Mouse (Mus musculus): ENCODE results near the gene Wwtr1. TPM values are rescaled to one million over a fixed set of nuclear protein-coding genes. Genes with fewer than 3 reads are reported as not detected.

Wwtr1 gene
- polyA plus RNA-seq, 1 experiment from 2014 or later, result 17.4 TPM

DNA sequence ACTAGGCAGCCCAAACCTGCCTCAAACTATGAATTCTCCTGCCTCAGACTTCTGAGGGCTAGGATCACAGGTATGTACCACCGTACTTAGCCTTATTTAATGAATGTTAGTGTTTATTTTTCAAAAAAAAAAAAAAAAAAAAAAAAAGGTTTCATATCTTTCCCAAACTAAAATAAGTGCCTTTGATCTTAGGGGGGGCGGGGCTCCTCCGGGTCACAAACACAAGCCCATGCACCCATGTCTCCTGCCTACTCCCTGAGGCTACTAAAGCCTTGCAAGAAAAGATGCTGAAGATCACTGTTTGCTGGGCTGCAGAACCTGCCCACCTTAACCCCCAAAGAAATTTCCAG is 20.8 kb downstream of the Wwtr1 start:
- no peak overlapping the region for H3K4me2 ChIP-seq
- H3K9me3 ChIP-seq (replicated peaks), result no peaks in the 10 kb centered on the region
- no peaks in the 10 kb centered on the region; the same call in 1 of the 2 replicates for H3K4me1 ChIP-seq
- H3K9ac ChIP-seq, result no peak overlapping the region
- 82% methylated on average over 3 of the region's 3 CpGs for WGBS
- H3K27ac ChIP-seq, result no peak overlapping the region
- ATAC-seq (replicated peaks; ENCODE audit: low FRiP score), result no peak
- H3K36me3 ChIP-seq, result peaks cover 7% of the 10 kb centered on the region; the same call in 1 of the 2 replicates
- no peaks in the 10 kb centered on the region for H3K27me3 ChIP-seq
- H3K4me3 ChIP-seq (replicated peaks), result no peak overlapping the region

DNA sequence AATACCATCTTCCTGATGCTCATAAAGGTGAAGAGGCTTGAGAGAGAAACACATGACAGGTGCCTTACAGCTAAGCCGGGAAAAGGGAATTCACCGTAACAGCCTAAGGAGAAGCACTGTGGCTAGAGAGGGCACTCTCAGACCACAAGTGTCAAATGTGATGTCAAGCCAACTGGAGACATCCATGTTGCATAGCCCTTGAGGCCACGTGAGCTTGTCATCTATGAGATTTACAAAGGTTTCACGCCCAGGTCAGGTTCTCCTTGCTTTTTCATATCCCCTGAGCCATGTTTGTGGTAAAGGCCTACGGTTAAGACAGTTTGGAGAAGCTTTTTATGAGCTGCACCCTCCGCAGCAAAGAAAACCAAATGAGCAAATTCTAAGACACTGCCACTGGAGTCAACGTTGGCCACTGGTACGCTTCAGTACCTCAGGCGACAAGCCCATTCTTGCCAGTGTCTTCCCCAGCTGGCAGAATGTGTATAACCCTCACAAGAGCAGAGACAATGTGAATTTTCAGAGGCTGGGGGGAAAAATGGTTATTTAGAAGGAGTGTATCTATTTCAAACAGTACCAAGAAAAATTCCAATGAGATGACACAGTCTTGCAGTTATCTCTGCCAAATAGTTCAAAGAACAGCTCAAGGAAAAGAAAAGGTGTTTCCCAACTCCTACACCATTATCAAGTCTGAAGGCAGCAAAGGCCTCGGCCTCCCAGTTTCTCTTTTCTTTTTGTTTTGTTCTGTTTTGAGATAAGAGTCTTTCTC is 21.4 kb downstream of the Wwtr1 start:
- H3K27ac ChIP-seq, result no peak overlapping the region
- H3K27me3 ChIP-seq, result no peaks in the 10 kb centered on the region
- no peak overlapping the region for H3K9ac ChIP-seq
- H3K4me3 ChIP-seq (replicated peaks), result no peak overlapping the region
- H3K9me3 ChIP-seq (replicated peaks), result no peaks in the 10 kb centered on the region
- no peaks in the 10 kb centered on the region; the same call in 1 of the 2 replicates for H3K4me1 ChIP-seq
- H3K4me2 ChIP-seq, result no peak overlapping the region
- peaks cover 4% of the 10 kb centered on the region; the same call in 1 of the 2 replicates for H3K36me3 ChIP-seq
- WGBS, result 80% methylated on average over 10 of the region's 10 CpGs
- no peak for ATAC-seq (replicated peaks; ENCODE audit: low FRiP score)

DNA sequence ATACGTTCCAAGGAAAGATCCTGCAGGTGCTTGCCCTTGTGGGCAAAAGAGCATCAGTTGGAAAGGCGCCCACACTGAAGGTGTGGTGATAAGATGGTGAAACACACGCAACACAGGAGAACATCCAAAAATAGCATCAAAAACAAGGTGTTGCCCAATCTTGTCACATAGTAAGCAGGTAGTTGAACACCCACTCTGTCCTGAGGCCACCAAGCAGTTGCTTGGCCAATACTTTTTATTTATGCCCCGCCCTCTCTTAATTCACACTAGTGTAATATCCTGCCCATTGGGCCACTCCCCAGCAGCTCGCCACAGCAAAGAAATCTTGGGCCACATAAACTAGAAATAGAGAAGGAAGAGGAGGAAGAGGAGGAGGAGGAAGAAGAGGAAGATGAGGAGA is 22.6 kb downstream of the Wwtr1 start:
- no peak overlapping the region for H3K27ac ChIP-seq
- H3K4me2 ChIP-seq, result no peak overlapping the region
- H3K27me3 ChIP-seq, result no peaks in the 10 kb centered on the region
- H3K4me3 ChIP-seq (replicated peaks), result no peak overlapping the region
- H3K36me3 ChIP-seq, result no peaks in the 10 kb centered on the region
- no peaks in the 10 kb centered on the region for H3K9me3 ChIP-seq (replicated peaks)
- ATAC-seq (replicated peaks; ENCODE audit: low FRiP score), result no peak
- no peak overlapping the region for H3K9ac ChIP-seq
- no peaks in the 10 kb centered on the region; the same call in 1 of the 2 replicates for H3K4me1 ChIP-seq
- 92% methylated on average over 5 of the region's 5 CpGs for WGBS

DNA sequence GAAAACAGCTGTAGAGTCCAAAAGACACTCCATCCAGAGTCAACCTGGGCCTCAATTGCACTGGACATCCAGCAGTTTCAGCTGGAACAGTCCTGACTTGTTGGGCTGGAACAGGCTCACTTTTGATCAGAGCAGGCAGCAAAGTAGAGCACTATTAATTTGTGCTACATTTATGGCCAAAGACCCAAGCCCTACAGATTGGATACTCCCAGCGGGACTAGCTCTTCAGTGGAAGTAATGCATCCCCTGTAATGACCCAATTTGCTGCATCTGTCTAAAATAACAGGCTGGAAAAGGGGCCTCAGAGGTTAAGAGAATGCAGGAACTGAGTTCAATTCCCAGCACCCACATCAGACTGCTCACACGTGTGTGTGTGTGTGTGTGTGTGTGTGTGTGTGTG is 24.5 kb downstream of the Wwtr1 start:
- no peak overlapping the region for H3K27ac ChIP-seq
- no peaks in the 10 kb centered on the region for H3K9me3 ChIP-seq (replicated peaks)
- H3K27me3 ChIP-seq, result no peaks in the 10 kb centered on the region
- H3K9ac ChIP-seq, result no peak overlapping the region
- no peak for ATAC-seq (replicated peaks; ENCODE audit: low FRiP score)
- H3K4me2 ChIP-seq, result no peak overlapping the region
- H3K4me1 ChIP-seq, result peaks cover 2% of the 10 kb centered on the region; the same call in 1 of the 2 replicates
- no peak overlapping the region for H3K4me3 ChIP-seq (replicated peaks)
- H3K36me3 ChIP-seq, result no peaks in the 10 kb centered on the region
- WGBS, result 77% methylated on average over 2 of the region's 2 CpGs

DNA sequence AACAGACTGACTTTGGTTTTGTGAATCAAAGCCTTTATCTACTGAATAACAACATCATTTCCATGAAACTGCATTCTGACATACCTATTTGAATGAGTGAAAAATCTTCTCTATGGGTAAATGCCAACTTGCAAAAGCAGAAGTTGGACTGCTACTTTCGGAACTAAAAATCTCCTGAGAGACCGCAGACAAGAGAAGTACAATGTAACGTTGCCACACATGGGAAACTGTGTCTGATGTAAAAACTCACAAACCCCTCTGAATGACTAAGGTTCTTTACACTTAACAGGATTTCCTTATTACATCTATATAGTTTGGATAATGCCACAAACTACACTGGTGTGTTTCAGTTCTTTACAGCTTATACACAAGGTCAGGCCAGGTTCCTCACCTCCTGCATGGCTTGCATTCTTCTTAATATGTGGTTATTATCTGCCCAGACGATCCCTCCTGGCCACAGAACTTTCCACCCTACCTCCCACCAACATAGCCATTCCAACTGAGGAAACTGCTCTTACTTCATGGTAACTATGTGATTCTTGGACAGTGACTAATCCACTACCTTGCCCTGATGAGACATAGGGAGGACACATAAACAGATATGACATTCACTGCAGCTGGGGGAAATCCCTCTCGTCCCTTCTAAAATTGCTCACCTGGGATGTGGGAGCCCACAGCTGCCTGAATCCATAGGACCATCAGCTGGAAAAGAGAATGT is 25.1 kb downstream of the Wwtr1 start:
- Histone ChIP-seq H3K27me3 (no peaks in the 10 kb centered on the region), H3K27ac (no peak overlapping the region), H3K9ac (no peak overlapping the region), H3K4me2 (no peak overlapping the region), H3K36me3 (no peaks in the 10 kb centered on the region), H3K9me3 (replicated peaks) (no peaks in the 10 kb centered on the region), H3K4me1 (peaks cover 2% of the 10 kb centered on the region; the same call in 1 of the 2 replicates), H3K4me3 (replicated peaks) (no peak overlapping the region)
- no peak for ATAC-seq (replicated peaks; ENCODE audit: low FRiP score)
- 85% methylated on average over 5 of the region's 5 CpGs for WGBS

DNA sequence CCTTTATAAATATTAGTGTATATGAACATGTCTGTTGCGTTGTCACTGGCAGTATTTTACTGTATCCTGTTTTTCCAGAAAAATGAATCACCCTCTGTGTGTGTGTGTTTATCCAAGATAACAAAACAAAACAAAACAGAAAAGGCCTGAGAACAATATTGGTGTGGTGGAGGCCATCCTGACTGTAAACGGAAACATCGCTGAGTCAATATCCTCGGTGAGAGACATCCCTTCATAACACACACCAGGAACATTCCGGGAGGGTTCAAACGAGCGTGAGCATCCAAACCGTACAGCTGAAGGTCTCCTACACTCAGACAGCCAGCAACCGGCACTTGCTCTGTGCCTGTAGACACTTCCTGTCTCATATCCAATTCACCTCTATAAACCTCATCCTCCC is 31.6 kb downstream of the Wwtr1 start:
- peaks cover 5% of the 10 kb centered on the region; the same call in 1 of the 2 replicates for H3K4me1 ChIP-seq
- no peaks in the 10 kb centered on the region for H3K36me3 ChIP-seq
- ATAC-seq (replicated peaks; ENCODE audit: low FRiP score), result no peak
- H3K9me3 ChIP-seq (replicated peaks), result no peaks in the 10 kb centered on the region
- peak overlapping the region; percentile 51; the same call in 1 of the 2 replicates for H3K27ac ChIP-seq
- H3K4me3 ChIP-seq (replicated peaks), result no peak overlapping the region
- 66% methylated on average over 9 of the region's 9 CpGs for WGBS
- H3K27me3 ChIP-seq, result no peaks in the 10 kb centered on the region
- H3K9ac ChIP-seq, result no peak overlapping the region
- H3K4me2 ChIP-seq, result no peak overlapping the region

DNA sequence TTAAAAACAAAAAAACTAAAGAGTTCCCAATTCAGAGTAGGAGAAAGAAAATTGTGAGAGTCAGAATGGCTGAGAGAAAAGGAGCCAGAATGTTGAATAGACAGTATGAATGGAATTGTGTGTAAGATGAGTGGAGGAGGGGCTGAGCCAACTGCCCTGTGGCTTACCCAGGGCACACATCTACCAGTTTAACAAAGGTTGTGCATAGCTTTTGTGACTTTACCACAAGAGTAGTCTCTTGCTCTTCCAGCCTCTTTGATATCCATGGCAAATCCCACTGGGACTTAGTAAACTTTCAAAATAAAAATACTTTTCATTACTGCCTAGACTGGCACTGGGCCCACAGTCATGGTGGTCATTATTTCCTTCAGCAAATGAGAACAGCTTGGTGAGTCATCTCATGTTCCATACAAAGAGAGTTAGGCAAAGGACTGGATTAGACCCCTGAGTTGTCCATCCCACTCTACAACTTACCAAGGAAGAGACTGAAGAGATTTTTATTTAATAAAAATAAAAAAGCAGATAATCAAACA is 32.8 kb downstream of the Wwtr1 start:
- H3K27ac ChIP-seq, result no peak overlapping the region
- no peaks in the 10 kb centered on the region for H3K9me3 ChIP-seq (replicated peaks)
- no peaks in the 10 kb centered on the region for H3K36me3 ChIP-seq
- peaks cover 5% of the 10 kb centered on the region; the same call in 1 of the 2 replicates for H3K4me1 ChIP-seq
- no peak for ATAC-seq (replicated peaks; ENCODE audit: low FRiP score)
- no peak overlapping the region for H3K4me3 ChIP-seq (replicated peaks)
- H3K4me2 ChIP-seq, result no peak overlapping the region
- H3K9ac ChIP-seq, result no peak overlapping the region
- no peaks in the 10 kb centered on the region for H3K27me3 ChIP-seq

DNA sequence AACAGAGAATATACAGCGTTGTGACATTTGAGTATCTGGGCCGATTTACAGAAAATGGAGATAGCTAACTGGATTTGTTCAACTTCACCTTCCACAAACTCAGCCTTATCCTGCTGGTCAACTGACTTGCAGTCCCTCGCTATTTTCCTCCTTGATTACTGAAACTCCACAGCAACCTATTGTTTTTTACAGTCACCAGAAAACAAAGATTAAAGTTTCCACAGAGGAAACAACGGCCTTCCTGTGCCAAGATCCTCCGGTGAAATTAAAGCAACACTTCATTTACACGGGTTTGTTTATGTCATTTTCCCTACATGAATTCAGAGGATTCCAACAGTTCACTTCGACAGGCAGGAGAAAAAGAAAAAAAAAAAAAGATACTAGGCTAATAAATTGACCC is 34.5 kb downstream of the Wwtr1 start:
- Histone ChIP-seq H3K36me3 (no peaks in the 10 kb centered on the region), H3K9ac (no peak overlapping the region), H3K4me3 (replicated peaks) (no peak overlapping the region), H3K4me1 (peaks cover 3% of the 10 kb centered on the region), H3K27me3 (no peaks in the 10 kb centered on the region), H3K4me2 (no peak overlapping the region), H3K27ac (no peak overlapping the region), H3K9me3 (replicated peaks) (no peaks in the 10 kb centered on the region)
- no peak for ATAC-seq (replicated peaks; ENCODE audit: low FRiP score)
- 75% methylated on average over 7 of the region's 7 CpGs for whole genome bisulfite sequencing

DNA sequence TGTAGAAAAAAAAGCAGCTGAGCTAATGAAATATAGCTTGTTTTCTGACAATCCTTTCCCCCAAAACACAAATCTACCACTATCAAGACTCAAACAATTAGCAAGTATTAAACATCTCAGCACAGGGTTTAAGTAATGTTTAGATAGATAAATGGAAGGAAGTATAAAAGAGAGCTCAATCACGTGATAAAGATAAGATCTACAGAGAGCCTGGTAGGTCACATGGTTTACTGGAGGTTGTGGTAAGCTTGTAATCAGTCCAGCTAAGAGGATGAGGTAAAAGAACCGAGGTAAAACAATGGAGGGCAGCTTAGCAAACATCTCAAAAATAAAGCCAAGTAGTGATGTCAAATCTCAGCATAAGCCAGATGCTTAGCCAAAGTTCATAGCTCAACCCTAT is 35.2 kb downstream of the Wwtr1 start:
- Histone ChIP-seq H3K4me2 (no peak overlapping the region), H3K36me3 (no peaks in the 10 kb centered on the region), H3K9me3 (replicated peaks) (no peaks in the 10 kb centered on the region), H3K4me3 (replicated peaks) (no peak overlapping the region), H3K4me1 (peaks cover 9% of the 10 kb centered on the region), H3K27ac (no peak overlapping the region), H3K27me3 (no peaks in the 10 kb centered on the region), H3K9ac (no peak overlapping the region)
- ATAC-seq (replicated peaks; ENCODE audit: low FRiP score), result no peak
- 53% methylated on average over 2 of the region's 2 CpGs for WGBS

DNA sequence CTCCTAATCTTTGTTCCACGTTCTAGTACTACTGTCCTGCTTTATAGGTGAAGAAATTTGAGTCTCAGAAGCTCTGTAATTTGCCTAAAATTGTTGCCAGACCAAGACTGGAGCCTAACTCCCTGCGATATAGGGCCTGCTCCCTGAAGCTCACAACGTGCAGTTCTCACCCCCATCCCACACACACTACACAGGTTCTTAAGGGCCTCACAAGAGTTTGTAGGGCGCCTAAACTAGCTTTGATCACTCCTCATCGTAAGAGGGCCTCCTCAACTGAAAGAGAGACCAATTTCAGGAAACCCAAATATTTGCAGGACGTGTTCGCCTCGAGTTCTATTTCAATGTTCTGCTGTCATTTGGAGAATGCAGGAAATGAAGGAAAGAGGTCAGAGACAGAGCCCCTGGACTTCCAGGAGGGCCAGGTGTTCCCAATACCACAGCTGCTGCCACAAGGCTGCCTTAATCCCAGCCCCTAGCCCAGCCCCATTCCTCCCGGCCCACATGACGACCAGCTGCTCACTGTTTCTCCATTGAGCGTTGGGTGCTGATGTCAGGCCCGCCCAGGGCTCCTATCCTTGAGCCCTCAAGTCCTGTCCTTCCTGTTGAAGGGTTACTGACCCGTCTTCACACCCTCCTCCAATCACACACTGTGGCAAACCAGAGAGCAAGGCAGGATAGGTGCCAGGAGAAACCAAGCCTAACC is 40.1 kb downstream of the Wwtr1 start:
- H3K27ac ChIP-seq, result no peak overlapping the region
- 57% methylated on average over 13 of the region's 13 CpGs for WGBS
- no peak for ATAC-seq (replicated peaks; ENCODE audit: low FRiP score)

DNA sequence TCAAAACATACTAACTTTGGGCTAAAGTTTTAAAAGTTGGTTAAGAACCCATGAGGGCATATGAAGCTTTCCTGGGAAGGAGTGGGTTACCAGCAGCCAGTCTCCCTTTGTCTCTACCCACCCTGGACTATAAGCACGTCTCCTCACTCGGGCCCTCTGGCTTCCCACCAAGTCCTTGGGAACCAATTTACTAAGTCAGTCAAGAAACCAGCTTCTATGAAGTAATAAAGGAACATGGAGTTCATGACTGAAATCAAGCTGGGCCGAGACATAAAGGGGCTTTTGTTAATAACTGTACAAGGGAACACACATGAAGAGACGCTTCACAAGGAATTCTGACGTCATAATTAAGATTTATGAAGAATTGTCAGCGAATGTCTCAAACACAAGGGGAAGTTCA is 41.3 kb downstream of the Wwtr1 start:
- Histone ChIP-seq H3K27ac (no peak overlapping the region), H3K36me3 (no peaks in the 10 kb centered on the region)
- no peak for ATAC-seq (replicated peaks; ENCODE audit: low FRiP score)

More for the DNA sequence above, 40.1 kb downstream of the Wwtr1 start:
- Histone ChIP-seq H3K36me3 (no peaks in the 10 kb centered on the region), H3K4me2 (no peak overlapping the region), H3K9me3 (replicated peaks) (no peaks in the 10 kb centered on the region), H3K4me3 (replicated peaks) (no peak overlapping the region), H3K9ac (no peak overlapping the region), H3K27me3 (no peaks in the 10 kb centered on the region), H3K4me1 (peaks cover 6% of the 10 kb centered on the region)

DNA sequence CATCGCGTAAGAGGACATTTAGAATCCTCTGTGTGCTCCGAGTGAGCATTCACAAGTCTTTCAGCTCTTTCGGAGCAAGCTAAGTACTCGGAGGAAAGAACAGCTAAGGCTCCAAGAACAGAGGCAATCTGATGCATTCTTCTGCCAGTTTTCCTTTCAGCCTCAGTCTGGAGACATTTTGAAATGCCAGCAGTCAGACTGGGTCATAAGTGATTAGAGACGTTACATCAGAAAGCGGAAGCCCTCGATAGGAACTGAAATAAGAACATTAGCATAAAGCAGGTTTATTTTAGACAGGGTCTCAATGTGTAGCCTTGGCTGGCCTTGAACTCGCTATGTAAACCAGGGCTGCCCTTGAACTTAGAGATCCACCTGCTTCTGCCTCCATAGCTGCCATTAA is 41.8 kb downstream of the Wwtr1 start:
- Histone ChIP-seq H3K4me3 (replicated peaks) (no peak overlapping the region), H3K9me3 (replicated peaks) (no peaks in the 10 kb centered on the region), H3K9ac (no peak overlapping the region), H3K4me2 (no peak overlapping the region), H3K36me3 (no peaks in the 10 kb centered on the region), H3K4me1 (peaks cover 6% of the 10 kb centered on the region), H3K27me3 (no peaks in the 10 kb centered on the region), H3K27ac (no peak overlapping the region)
- 87% methylated on average over 9 of the region's 9 CpGs for WGBS
- ATAC-seq (replicated peaks; ENCODE audit: low FRiP score), result no peak

More for the DNA sequence above, 41.3 kb downstream of the Wwtr1 start:
- no peak overlapping the region for H3K4me2 ChIP-seq
- H3K27me3 ChIP-seq, result no peaks in the 10 kb centered on the region
- no peak overlapping the region for H3K4me3 ChIP-seq (replicated peaks)
- H3K4me1 ChIP-seq, result peaks cover 6% of the 10 kb centered on the region
- no peak overlapping the region for H3K9ac ChIP-seq
- no peaks in the 10 kb centered on the region for H3K9me3 ChIP-seq (replicated peaks)
- 70% methylated on average over 6 of the region's 6 CpGs for WGBS
